Mouse (Mus musculus) G1E (cell line): ENCODE measurements around the gene Gm5901.

ENCODE experiments used
- CTCF ChIP-seq: IDR thresholded peaks from 2 replicates; pipeline ENCODE4 v1.5.1; 2012; ENCODE audit warnings: low read depth, low read length, inconsistent platforms, mixed read lengths
- GATA1 ChIP-seq: IDR thresholded peaks from 2 replicates; pipeline ENCODE4 v1.6.1; 2012; ENCODE audit warnings: borderline replicate concordance, low read length, inconsistent platforms, mixed read lengths
- GATA2 ChIP-seq: IDR thresholded peaks from 2 replicates; pipeline ENCODE4 v1.6.1; 2012; ENCODE audit warnings: low read depth, low read length, inconsistent platforms, borderline replicate concordance
- TAL1 ChIP-seq: conservative IDR thresholded peaks from 2 replicates; pipeline ENCODE4 v1.6.1; 2012; ENCODE audit warnings: low read depth, low read length, inconsistent platforms, mixed read lengths

GRCm38 (mm10) chr7:105361713-105362112 lies 13.1 kb upstream of the Gm5901 start:
- TF ChIP-seq GATA1, result no peak
- no peak for TF ChIP-seq CTCF
- no peak for TF ChIP-seq TAL1
- TF ChIP-seq GATA2, result no peak
